Mouse (Mus musculus): ENCODE measurements at regions not wholly inside any gene's neighbourhood (a gene's known extent, or its start where the extent isn't known, plus 50 kb on each side); places are given as distances from the start of the nearest gene placed in this dataset.

DNA sequence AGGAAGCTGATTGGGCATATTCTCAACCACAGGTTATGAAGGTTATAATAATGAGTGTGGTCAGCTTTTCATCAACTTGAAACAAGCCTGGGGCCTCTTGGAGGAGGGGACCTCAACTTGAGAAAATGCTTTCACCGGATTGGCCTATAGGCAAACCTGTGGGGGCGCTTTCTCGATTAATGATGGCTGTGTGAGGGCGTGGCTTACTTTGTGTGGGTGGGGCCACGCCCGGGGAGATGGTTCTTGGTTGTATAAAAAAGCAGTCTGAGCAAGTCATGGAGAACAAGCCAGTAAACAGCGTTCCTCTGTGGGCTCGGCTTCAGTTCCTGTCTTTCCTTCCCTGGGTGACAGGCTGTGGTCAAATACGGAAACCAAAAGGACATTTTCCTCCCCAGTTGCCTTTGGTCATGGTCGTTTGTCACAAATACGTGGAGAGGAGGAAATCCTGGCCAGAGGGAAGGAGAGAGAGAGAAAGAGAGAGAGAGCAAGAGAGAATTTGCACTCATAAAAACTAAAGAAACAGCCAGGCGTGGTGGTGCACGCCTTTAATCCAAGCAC is 163.1 kb downstream of the Ifng start:
- TF ChIP-seq CTCF (IDR thresholded peaks at IDR 0.05; ENCODE audit: low read depth) (no peak), EP300 (IDR thresholded peaks at IDR 0.05; ENCODE audit: low read depth) (no peak)
